Mouse (Mus musculus): ENCODE data around the gene Vmn1r239-ps.
"Not testable (repeated sequence)": the region's sequence is repeated elsewhere in the genome, so short reads cannot be mapped to it uniquely, and the experiment has no call there.

Vmn1r239-ps gene

GRCm38 (mm10) chrX:147453610-147454009, at the start of gene Vmn1r239-ps:
Vmn1r239-ps (minus strand) TSS chrX:147453710.
- not testable (repeated sequence) for DNase-seq (ENCODE audit: low spot score)

- DNase-seq (ENCODE audit: low spot score), result no peak
These were observed 36.0 kb upstream of the Vmn1r239-ps start for GRCm38 (mm10) chrX:147489551-147489950.

- no peak for DNase-seq (ENCODE audit: low spot score)
These were observed 10.1 kb downstream of the Vmn1r239-ps start for GRCm38 (mm10) chrX:147443386-147443785.

GRCm38 (mm10) chrX:147435400-147435799, 18.1 kb downstream of the Vmn1r239-ps start:
- DNase-seq (ENCODE audit: low spot score), result no peak

- no peak for DNase-seq (ENCODE audit: low spot score)
These were observed 23.8 kb downstream of the Vmn1r239-ps start for GRCm38 (mm10) chrX:147429753-147430152.

- DNase-seq (ENCODE audit: low spot score), result no peak
These were observed 24.4 kb downstream of the Vmn1r239-ps start, which contains the start of gene Il13ra2 for GRCm38 (mm10) chrX:147429129-147429528. Il13ra2 (minus strand) TSS chrX:147429192.
